Mouse (Mus musculus) hindbrain, embryonic 16.5 days (tissue): ENCODE results near the gene Olfr780. TPM values are rescaled to one million over a fixed set of nuclear protein-coding genes. Genes with fewer than 3 reads are reported as not detected.

Experiments used
- polyA plus RNA-seq: library from polyadenylated mRNA; unstranded; fragments of >200 nt; fragmentation: Nextera tagmentation; extraction: Ambion mirVana; gene quantifications from 2 replicates; pipeline ENCODE4 v1.2.1, GENCODE M21; 2015

The Olfr780 gene
- polyA plus RNA-seq, 1 experiment from 2014 or later: not detected

Other genes with a start within 250 kb of the Olfr780 start
- not detected in 2 replicates for gene Olfr766-ps1, start 249.1 kb upstream of the Olfr780 start, polyA plus RNA-seq
- not detected in 2 replicates for gene Olfr767, start 235.2 kb upstream of the Olfr780 start, polyA plus RNA-seq
- not detected in 2 replicates for gene Olfr768, start 218.7 kb upstream of the Olfr780 start, polyA plus RNA-seq
- not detected in 2 replicates for gene Olfr769, start 200.3 kb upstream of the Olfr780 start, polyA plus RNA-seq
- not detected in 2 replicates for gene Olfr770, start 179.1 kb upstream of the Olfr780 start, polyA plus RNA-seq
- not detected in 2 replicates for gene Olfr771, start 153.4 kb upstream of the Olfr780 start, polyA plus RNA-seq
- gene Olfr772, start 140.2 kb upstream of the Olfr780 start, polyA plus RNA-seq: not detected in 2 replicates
- not detected in 2 replicates for gene Olfr773, start 130.7 kb upstream of the Olfr780 start, polyA plus RNA-seq
- not detected in 2 replicates for gene Olfr774, start 81.9 kb upstream of the Olfr780 start, polyA plus RNA-seq
- not detected in 2 replicates for gene Olfr775, start 69.7 kb upstream of the Olfr780 start, polyA plus RNA-seq
- gene Olfr776, start 59.0 kb upstream of the Olfr780 start, polyA plus RNA-seq: not detected in 2 replicates
- not detected in 2 replicates for gene Olfr777, start 46.6 kb upstream of the Olfr780 start, polyA plus RNA-seq
- not detected in 2 replicates for gene Olfr781, start 10.7 kb downstream of the Olfr780 start, polyA plus RNA-seq
- gene Olfr782, start 30.7 kb downstream of the Olfr780 start, polyA plus RNA-seq: not detected in 2 replicates
- 0.07 and 0.15 TPM in 2 replicates for gene Olfr784, start 66.0 kb downstream of the Olfr780 start, polyA plus RNA-seq
- not detected in 2 replicates for gene Olfr785, start 87.3 kb downstream of the Olfr780 start, polyA plus RNA-seq
- gene Olfr786, start 109.2 kb downstream of the Olfr780 start, polyA plus RNA-seq: not detected in 2 replicates
- gene Olfr787, start 143.7 kb downstream of the Olfr780 start, polyA plus RNA-seq: not detected in 2 replicates
- not detected in 2 replicates for gene Olfr788, start 152.9 kb downstream of the Olfr780 start, polyA plus RNA-seq
- gene Olfr789, start 166.6 kb downstream of the Olfr780 start, polyA plus RNA-seq: not detected in 2 replicates
- not detected in 2 replicates for gene Olfr790, start 180.4 kb downstream of the Olfr780 start, polyA plus RNA-seq
- not detected in 2 replicates for gene Olfr791, start 203.7 kb downstream of the Olfr780 start, polyA plus RNA-seq
- gene Olfr792, start 221.0 kb downstream of the Olfr780 start, polyA plus RNA-seq: not detected in 2 replicates
- gene Olfr794, start 249.5 kb downstream of the Olfr780 start, polyA plus RNA-seq: not detected in 2 replicates